Mouse (Mus musculus): ENCODE results near the gene Hsd17b10.

Gene Hsd17b10

GRCm38 (mm10) chrX:152001737-152002710 lies at the start of gene Hsd17b10:
Gene Hsd17b10, plus strand, starts transcription at chrX:152001845.
- peak; percentile 86 for DNase-seq (ENCODE audit: low read depth, low spot score)

- no peak for DNase-seq (ENCODE audit: low read depth, low spot score)
These were observed 2.5 kb upstream of the Hsd17b10 start for GRCm38 (mm10) chrX:151999006-151999710.

GRCm38 (mm10) chrX:152001182-152001684 lies 412 bp upstream of the Hsd17b10 start:
- DNase-seq (ENCODE audit: low read depth, low spot score): no peak

- DNase-seq (ENCODE audit: low read depth, low spot score): peak; percentile 6
These were observed 1.2 kb downstream of the Hsd17b10 start for GRCm38 (mm10) chrX:152002865-152003264.

GRCm38 (mm10) chrX:152007863-152008262 lies 6.2 kb downstream of the Hsd17b10 start:
- no peak for DNase-seq (ENCODE audit: low read depth, low spot score)

- DNase-seq (ENCODE audit: low read depth, low spot score): no peak
These were observed 14.1 kb downstream of the Hsd17b10 start for GRCm38 (mm10) chrX:152015752-152016150.

GRCm38 (mm10) chrX:152016151-152017145 lies 14.8 kb downstream of the Hsd17b10 start, which contains the start of the genes Ribc1 and Smc1a:
Gene Ribc1, minus strand, starts transcription at chrX:152016295.
Gene Smc1a, plus strand, starts transcription at chrX:152016428.
- peak; percentile 95 for DNase-seq (ENCODE audit: low read depth, low spot score)

- no peak for DNase-seq (ENCODE audit: low read depth, low spot score)
These were observed 15.5 kb downstream of the Hsd17b10 start for GRCm38 (mm10) chrX:152017186-152017585.

GRCm38 (mm10) chrX:152019294-152019693 lies 17.6 kb downstream of the Hsd17b10 start:
- DNase-seq (ENCODE audit: low read depth, low spot score): peak; percentile 12

- no peak for DNase-seq (ENCODE audit: low read depth, low spot score)
These were observed 38.2 kb downstream of the Hsd17b10 start for GRCm38 (mm10) chrX:152039865-152040264.

GRCm38 (mm10) chrX:152047230-152047629 lies 45.6 kb downstream of the Hsd17b10 start:
- no peak for DNase-seq (ENCODE audit: low read depth, low spot score)

GRCm38 (mm10) chrX:152052546-152052945 lies 50.9 kb downstream of the Hsd17b10 start:
- no peak for DNase-seq (ENCODE audit: low read depth, low spot score)

Data from CD4-positive, CD25-positive, alpha-beta regulatory T cell, adult 2 months (primary cell).